Mouse (Mus musculus) embryonic fibroblast, embryonic 13.5 days (primary cell): ENCODE data around the gene Fam3c. TPM values are rescaled to one million over a fixed set of nuclear protein-coding genes. Genes with fewer than 3 reads are reported as not detected.

Experiments used
- H3K27ac ChIP-seq: 2 replicates; pipeline ENCODE4 v1.5.1; 2012; ENCODE audit warnings: low read length, control low read depth, inconsistent platforms; ENCODE audit not compliant: insufficient read depth
- H3K4me1 ChIP-seq: 2 replicates; pipeline ENCODE4 v1.6.1; 2011; ENCODE audit warnings: low read length; ENCODE audit not compliant: control insufficient read depth, insufficient read depth
- H3K4me3 ChIP-seq: 2 replicates; pipeline ENCODE4 v1.5.1; 2011; ENCODE audit warnings: mild to moderate bottlenecking, control low read depth, low read length; ENCODE audit not compliant: insufficient read depth
- CTCF ChIP-seq: IDR thresholded peaks from 2 replicates; pipeline ENCODE4 v1.5.1; 2011; ENCODE audit warnings: mild to moderate bottlenecking, control low read depth, low read length, moderate library complexity, borderline replicate concordance; ENCODE audit not compliant: insufficient read depth
- POLR2A ChIP-seq: IDR thresholded peaks from 2 replicates; pipeline ENCODE4 v1.6.1; 2011; ENCODE audit warnings: low read depth, mild to moderate bottlenecking, control low read depth, low read length, moderate library complexity
- polyA plus RNA-seq: library from polyadenylated mRNA; stranded (reverse); fragments of >200 nt; gene quantifications from 2 replicates; pipeline ENCODE4 v1.2.4, GENCODE M21; 2011; ENCODE audit warnings: low read depth; ENCODE audit not compliant: missing spikeins, insufficient read length

Fam3c gene
- polyA plus RNA-seq, 1 experiment: 94.7 TPM

GRCm38 (mm10) chr6:22385254-22385870 lies 29.3 kb upstream of the Fam3c start:
- TF ChIP-seq CTCF: no peak
- TF ChIP-seq POLR2A: no peak
- Histone ChIP-seq H3K4me3 (no peak overlapping the region), H3K27ac (no peak overlapping the region), H3K4me1 (peaks cover 2% of the 10 kb centered on the region)

- Histone ChIP-seq H3K27ac (peak overlapping the region; percentile 24), H3K4me1 (peaks cover 11% of the 10 kb centered on the region), H3K4me3 (no peak overlapping the region)
- no peak for TF ChIP-seq CTCF
- TF ChIP-seq POLR2A: no peak
Observed at GRCm38 (mm10) chr6:22380269-22380668, 24.2 kb upstream of the Fam3c start.

DNA sequence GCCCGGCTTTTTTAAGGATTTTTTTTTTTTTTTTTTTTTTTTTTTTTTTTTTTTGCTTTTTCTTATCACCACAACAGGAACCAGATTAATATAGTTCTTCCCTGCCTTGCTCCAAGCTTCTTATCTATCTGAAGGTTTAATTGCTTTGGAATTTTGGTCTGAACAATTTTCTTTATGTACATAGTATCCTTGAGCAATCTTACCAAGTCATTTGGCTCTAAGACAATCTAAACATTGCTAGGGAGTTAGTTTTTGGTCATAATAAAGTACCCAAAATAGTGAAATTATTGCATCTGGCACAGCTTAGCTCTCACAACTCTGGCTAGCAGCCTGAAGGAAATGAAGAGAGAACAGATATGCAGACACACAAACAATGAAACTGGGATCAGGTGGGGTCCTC lies 23.8 kb upstream of the Fam3c start:
- H3K4me3 ChIP-seq: no peak overlapping the region
- peak overlapping the region; percentile 24; the same call in 1 of the 2 replicates for H3K27ac ChIP-seq
- TF ChIP-seq POLR2A (no peak), CTCF (no peak)
- H3K4me1 ChIP-seq: peaks cover 11% of the 10 kb centered on the region

DNA sequence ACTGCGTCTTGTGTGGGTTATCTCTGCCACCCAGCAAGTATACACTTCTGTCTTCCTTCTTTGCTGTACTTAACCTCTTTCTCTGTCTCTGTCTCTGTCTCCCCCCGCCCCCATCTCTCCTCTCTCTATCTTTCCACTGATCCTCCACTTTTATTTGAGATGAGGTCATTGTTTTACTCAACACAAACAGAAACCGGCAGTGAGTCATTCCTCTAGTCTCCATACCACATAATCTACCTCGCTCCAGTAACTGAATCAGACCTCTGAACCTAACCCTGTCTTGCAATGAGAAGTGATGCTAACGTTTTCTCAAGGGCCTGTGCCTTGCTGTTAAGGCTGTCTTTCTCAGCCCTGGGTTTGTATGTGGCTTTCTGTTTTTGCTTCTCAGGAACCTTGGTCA lies 22.4 kb upstream of the Fam3c start:
- no peak overlapping the region for H3K4me3 ChIP-seq
- H3K4me1 ChIP-seq: peaks cover 11% of the 10 kb centered on the region
- H3K27ac ChIP-seq: peak overlapping the region; percentile 87
- TF ChIP-seq CTCF (no peak), POLR2A (no peak)

DNA sequence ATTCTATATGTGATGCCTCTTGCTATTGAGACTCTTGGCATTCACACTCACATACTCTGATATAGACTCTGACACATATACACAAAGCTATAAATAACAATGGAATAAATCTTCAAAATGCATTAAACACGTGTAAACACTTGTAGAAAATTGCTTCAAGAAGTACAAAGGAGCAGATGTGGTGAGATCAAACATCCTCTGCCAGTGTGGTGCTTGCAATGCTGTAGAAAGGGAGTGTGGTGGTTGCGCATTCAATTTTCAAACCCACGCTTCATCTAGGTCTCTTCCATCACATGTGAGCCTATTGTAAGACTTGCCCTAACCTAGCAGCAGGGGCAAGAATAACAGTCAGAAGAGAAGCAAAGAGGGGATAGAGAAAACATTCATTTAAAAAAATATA lies 18.7 kb upstream of the Fam3c start:
- TF ChIP-seq POLR2A (no peak), CTCF (no peak)
- H3K27ac ChIP-seq: no peak overlapping the region
- H3K4me3 ChIP-seq: no peak overlapping the region
- H3K4me1 ChIP-seq: peaks cover 5% of the 10 kb centered on the region

- TF ChIP-seq POLR2A: no peak
- no peak overlapping the region for H3K27ac ChIP-seq
- H3K4me1 ChIP-seq: no peaks in the 10 kb centered on the region; the same call in 1 of the 2 replicates
- H3K4me3 ChIP-seq: no peak overlapping the region
Observed at GRCm38 (mm10) chr6:22373476-22373875, 17.4 kb upstream of the Fam3c start.

DNA sequence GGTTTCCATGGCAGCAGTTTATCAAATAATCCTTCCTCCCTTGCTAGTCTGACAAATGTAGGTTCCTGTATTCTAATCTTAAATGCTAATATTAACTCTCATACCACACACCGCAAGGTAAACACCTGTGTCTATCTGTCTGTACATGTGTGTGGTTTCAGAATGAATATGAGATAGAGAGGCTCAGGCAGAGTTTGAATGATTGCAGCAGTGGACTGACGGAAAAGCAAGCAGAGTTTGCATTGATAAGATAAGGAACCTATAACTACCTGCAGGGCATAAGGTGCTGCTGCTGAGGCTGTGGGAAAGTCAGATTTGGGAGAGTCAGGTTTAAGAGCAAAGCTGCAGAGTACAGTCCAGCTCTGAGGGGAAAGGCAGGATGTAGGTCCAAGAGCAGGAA lies 10.9 kb upstream of the Fam3c start:
- Histone ChIP-seq H3K4me3 (no peak overlapping the region), H3K27ac (no peak overlapping the region), H3K4me1 (no peaks in the 10 kb centered on the region)
- no peak for TF ChIP-seq CTCF
- no peak for TF ChIP-seq POLR2A

- H3K4me3 ChIP-seq: no peak overlapping the region
- H3K4me1 ChIP-seq: no peaks in the 10 kb centered on the region
- TF ChIP-seq POLR2A: no peak
- TF ChIP-seq CTCF: no peak
- H3K27ac ChIP-seq: no peak overlapping the region
Observed at GRCm38 (mm10) chr6:22363590-22363989, 7.5 kb upstream of the Fam3c start.

DNA sequence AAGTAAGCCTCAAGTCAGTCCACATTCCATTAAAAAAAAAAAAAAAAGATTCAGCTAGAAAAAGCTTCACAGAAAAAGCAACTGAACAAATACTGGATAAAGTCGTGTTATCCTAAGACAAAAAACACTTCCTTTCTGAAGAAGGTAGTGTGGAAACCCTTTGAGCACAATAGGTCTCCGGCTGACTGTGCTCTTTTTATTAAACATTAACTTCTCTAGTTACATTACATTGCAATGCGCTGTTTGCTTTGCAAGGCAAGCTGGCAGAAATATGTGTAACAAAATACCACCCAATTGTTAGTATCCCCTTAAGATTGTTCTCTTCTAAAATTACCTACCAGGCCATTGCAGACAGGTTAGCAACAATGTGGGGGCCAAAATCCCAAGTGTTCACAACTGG lies 5.9 kb upstream of the Fam3c start:
- H3K27ac ChIP-seq: no peak overlapping the region
- no peaks in the 10 kb centered on the region for H3K4me1 ChIP-seq
- TF ChIP-seq POLR2A: no peak
- no peak for TF ChIP-seq CTCF
- no peak overlapping the region for H3K4me3 ChIP-seq

DNA sequence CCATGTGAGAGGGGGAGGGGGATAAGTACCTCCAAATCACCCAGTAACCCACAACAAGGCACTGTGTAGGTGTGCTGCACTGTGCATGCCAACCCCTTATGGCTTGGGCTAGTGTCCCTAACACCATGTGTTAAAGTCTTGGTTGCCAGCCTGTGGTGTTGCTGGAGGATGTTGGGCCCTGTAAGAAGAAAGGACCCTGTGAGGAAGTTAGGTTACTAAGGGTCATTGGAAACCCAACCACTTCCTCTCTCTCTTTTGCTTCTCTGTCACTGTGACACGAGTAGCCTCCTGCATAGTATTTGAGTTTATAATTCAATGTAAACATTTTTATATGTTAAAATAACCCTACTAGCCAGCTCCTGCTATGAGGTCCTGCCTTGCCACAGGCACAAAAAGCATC lies 3.0 kb upstream of the Fam3c start:
- Histone ChIP-seq H3K27ac (no peak overlapping the region), H3K4me3 (no peak overlapping the region), H3K4me1 (0 out of 2 replicates have a peak, but pooled peaks cover 2% of the 10 kb centered on the region)
- TF ChIP-seq POLR2A (no peak), CTCF (no peak)
